Mouse (Mus musculus): Measurements from ENCODE around the gene Rnase10.
"Not testable (repeated sequence)": the region's sequence is repeated elsewhere in the genome, so short reads cannot be mapped to it uniquely, and the experiment has no call there.

Rnase10 gene

DNA sequence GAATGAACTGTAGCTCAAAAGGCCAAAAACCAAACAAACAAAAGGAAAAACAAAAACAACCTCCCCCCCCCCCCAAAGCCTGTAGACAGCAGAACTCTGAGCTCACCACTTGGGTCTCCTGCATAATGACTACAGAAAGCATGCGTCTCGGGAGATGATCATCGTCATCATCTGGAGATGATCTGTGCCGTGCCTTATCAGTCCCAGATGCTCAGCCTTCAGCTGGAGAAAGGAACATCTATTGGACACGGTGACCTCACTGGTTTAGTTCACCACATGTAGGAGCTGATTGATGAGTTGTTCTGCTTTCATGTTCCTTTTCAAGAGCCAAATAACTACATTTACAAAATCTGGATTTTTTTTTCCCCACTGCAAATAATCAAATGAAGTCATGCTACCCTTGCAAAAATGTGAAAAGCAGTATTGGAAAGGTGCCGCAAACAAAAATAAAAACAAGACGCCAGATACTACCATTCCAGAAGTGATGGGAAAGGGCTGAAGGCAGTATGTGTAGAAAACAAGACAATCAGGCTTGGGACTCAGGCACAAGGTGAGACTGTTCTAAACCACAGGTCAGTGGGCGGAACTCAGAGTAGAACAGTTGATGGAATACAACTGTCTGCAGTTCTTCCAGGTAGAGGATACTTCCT lies at the start of gene Rnase10:
Gene Rnase10 (plus strand): TSS at position 600 of the 650 bp plus-strand sequence.
- DNase-seq: no peak

DNA sequence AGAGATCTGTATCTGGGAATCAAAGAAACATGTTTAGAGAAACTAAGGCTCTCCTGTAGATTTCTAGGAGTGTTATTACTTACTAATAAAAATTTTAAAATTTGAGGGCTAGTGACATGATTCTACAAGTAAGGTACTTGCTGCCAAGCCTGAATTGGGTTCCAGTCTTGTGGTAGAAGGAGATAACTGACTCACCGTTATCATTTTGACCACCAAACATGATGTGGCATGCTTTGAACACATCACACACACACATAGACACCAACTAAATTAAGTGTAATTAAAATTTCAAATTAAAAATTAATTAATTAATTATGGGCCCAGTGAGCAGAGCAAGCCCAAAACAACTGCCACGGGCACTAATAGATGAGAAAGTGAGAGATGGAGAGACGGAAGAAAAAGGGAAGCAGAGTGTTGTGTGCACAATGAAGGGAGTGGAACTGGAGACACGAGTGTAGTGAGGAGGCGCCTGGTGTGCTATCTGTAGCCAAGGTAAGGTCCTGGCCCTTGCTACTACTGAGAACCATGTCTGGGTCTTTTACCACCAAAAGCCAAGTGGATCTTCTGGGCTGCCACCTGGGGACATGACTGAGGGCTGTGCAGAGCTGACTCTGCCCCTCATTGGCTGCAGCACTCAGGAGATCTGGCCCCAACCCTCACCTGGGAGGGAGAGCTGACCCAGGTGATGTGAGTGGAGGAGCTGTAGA lies 49.1 kb upstream of the Rnase10 start:
- DNase-seq: not testable (repeated sequence)

DNA sequence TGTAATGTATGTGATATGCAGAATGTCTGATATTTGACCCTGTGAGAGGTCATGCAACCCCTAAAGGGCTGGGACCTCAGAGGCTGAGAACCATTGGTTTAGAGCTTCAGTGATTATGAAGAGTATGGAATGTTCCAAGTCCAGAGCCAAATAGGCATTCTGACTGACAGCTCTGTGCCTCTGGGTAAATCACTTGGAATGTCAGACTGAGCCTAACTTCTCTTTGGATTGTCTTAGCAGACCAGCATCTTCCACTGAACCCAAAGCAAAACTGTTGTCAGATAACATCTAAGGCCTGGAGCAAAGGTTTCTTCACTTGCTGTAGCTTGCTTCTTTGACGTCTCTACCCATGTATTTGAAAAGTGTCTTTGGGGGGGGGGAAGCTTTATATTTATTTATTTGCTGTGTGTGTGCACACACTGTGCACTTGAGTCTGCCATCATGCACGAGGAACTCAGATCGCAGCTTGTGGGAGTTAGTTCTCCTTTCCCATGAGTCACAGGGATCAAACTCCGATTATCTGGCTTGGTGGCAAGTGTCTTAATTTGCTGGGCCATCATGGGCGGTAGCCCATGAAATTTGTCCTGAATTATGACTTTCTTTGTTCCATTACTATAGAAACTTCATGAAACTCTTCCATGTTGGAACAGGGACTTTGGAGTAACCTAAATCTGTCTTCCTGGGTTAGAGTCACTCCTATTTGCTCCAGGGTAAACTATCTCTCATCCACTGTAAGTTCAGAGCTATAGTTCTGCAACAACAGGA lies 39.2 kb upstream of the Rnase10 start:
- peak; percentile 72 for DNase-seq

DNA sequence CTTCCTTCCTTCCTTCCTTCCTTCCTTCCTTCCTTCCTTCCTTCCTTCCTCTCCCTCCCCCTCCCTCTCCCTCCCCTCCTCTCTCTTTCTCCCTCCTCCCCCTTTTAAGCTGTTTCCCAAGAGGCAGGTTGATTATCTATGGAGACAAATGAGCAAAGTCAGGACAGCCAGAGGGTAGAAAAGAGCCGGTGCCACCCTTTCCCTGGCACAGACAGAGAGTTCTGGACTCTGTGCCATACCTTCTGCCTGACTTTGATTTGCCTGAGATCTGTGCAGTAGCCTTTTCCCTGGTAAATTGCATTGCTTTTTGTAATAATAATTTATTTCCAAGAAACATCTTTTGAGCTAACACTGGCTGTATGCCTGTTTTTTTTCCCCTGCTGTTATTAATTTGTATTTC lies 38.5 kb upstream of the Rnase10 start:
- DNase-seq: peak; percentile 45

DNA sequence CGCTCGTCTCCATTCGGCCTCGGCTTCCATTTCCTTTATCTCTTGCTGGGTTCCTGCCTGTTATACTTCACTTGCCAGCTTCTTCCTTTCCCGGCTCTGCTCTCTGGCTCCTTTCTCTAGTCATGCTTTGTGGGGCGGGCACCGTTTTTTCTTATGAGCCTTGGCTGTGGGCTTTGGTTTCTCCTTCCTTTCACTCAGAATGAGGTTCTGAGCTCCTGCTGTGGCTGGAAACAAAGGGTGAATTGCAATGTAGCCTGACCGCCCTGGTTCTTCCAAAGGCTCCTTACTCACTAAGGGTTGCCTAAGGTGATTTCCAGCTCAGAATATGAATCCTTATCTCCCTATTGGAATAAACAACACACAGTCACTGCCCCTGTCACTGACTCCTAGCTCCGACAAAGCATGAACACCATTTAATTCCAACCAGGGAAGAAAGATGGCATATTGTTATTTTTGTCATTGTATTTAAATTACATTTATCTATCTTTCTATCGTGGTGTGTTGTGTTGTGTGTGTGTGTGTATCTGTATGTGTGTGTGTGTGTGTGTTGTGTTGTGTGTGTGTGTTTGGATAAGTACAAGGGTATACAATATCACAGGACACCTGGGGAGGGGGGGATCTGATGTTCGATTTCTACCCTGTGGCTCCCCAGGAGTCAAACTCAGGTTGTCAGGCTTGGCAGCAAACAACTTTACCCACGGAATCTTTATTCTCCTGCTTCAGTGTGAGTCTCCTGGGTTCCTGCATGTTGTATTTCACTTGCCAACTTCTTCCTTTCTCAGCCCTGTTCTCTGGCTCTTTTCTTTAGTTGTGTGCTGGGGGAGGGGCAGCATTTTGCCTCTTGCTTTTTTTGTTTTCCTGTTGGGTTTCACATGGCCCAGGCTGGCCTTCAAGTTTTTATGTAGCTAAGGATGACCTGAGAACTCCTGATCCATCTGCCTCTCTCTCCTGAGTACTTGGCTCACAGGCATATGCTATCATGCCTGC lies 37.7 kb upstream of the Rnase10 start:
- DNase-seq: peak; percentile 47

DNA sequence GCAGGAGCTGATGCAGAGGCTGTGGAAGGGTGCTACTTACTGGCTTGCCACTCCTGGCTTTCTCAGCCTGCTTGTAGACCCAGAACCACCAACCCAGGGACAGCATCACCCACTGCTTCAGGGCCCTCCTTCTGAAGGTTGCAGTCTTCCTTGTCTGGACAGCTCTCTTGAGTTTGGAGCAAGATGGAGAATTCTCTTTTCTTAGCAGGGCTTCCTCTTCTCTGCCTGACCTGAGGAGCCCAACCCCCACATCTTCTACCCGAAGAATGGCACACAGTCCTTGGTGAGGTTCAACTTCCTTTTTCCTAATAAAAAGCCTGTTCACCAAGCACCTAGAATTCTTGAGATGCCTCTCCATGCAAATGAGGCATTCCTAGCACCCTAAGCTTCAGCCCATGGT lies 36.7 kb upstream of the Rnase10 start:
- DNase-seq: no peak

DNA sequence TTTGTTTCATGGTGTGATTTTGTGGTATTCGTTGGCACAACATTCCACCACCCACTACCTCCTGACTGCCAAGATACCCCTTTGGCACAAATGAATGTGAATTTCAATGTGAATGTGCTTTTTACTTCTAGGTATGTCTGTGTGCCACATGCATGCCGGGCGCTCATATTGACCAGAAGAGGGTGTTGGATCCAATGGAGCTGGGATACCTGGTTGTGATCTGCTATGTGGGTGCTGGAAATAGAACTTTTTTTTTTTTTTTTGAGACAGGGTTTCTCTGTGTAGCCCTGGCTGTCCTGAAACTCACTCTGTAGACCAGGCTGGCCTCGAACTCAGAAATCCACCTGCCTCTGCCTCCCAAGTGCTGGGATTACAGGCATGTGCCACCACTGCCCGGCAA lies 34.5 kb upstream of the Rnase10 start:
- not testable (repeated sequence) for DNase-seq

DNA sequence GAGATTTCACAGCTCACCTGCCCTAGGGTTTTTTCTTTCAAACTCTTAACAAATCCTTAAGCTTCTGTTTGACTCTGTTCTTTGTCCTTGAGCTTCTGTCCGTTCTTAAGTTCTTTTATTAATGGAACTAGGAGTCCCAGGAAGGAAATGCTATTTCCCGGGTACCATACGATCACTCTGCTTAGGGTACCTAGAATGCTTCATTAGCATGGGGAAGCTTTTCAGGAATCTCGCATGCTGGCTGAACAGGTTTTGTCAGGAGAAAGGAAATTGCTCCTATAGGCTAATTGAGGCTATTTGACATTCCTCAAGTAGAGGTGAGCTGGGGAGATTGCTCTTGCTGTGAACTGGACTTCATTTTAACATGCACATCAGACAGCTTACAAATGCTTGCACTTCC lies 33.9 kb upstream of the Rnase10 start:
- DNase-seq: no peak

DNA sequence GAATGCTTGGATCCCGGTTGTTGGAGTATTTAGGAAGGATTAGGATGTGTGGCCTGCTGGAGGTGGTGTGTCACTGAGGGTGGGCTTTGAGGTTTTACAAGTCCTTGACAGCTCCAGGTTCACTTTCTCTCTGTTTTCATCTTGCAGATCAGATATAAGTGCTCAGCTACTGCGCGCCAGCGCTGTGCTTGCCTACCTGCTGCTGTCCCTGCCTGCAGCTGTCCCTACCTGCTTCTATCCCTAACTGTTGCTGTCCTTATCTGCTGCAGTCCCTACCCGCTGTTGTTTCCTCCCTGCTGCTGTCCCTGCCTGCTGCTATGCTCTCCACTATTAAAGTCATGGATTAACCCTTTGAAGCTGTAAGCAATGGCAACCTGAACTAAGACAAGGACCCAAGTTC lies 32.5 kb upstream of the Rnase10 start:
- DNase-seq: no peak

DNA sequence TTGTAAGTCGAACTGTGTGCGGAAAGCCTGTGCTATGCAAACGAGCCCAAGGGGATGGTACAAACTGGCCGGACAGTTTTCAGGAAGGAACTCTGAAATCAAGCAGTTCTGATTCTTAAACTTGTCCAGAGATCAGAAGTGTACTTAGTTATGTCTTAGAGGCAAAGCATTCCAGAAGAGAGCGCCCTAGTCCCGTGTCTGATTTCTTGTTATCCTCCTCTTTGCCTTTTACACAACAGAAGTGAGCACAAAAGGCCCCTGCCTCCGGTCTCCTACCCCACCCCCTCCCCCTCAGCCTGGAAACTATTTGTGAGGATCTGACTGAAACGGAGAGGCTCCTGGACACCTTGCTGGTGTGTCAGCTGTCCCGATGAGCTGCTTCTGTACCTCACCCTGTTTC lies 30.9 kb upstream of the Rnase10 start:
- DNase-seq: no peak

DNA sequence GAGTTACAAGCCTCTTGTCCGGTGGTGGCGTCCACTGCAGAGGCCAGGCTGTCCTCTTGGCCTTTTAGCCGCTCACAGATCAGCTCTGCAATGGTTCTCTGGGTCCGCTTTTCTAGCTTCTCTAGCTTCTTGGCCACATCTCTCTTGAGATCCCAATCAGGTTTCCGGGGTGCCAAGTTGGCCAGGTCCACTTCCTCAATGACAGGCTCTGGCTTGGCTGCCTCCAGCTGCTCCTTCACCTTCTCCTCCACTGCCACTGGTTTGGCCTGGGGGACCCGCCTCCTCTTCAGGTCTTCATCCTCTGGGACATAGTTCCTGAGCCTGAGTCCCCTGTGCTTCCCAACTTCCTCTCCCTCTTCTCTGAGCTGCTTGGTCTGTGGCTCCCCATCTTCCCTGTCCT lies 29.1 kb upstream of the Rnase10 start:
- DNase-seq: not testable (repeated sequence)

DNA sequence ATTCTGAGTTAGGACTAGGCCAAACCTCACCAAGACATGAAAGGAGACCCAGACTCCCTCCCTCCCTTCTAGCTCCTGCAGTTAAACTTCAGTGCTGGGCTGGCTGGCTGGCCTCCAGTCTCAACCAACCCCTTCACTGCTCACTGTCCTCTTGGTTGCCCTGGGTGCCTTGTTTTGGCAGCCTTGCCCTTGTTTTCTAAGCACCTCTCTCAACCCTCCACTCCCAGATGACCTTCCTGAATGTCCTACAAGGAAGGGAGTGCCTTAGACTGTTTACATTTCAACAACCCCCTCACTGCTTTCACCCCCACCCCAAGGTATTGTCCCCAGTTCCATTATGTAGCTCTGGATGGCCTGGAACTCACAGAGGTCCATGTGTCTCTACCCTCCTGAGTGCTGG lies 27.9 kb upstream of the Rnase10 start:
- no peak for DNase-seq

DNA sequence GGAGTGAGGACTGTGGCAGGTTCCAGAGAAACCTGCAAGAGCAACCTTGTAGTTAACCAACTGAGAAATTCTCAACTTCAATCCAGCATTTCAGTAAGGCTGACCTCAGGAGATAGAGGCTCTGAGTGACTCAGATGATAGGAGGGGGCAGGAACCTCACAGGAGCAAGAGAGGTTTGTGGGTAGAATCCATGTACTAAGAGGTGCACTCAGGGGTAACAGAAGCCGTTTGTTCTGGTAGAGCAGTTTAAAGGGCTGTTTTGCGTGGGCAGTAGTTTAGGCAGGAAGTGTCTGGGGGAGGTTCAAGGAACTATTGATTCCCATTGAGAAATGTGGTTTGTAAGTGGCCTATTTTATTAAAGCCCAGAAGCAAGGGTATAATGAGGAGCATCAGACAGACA lies 26.3 kb upstream of the Rnase10 start:
- no peak for DNase-seq

DNA sequence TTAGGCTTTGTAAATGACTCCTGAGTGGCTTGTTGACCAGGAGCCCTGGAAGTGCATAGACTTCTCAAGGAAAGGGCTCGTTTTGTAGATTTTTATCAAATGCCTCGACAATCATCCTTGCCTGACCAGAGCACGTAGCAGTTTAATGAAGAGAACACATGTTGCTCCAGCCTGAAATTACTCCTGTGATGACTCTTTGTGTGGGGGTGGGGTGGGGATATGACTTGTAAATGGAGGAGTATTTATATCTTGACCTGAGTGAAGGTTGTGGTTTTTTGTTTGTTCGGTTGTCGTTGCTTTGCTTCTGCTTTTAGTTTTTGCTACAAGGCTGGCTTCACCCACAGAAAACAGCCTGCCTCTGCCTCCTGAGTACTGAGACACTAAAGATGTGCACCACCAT lies 25.7 kb upstream of the Rnase10 start:
- no peak for DNase-seq

DNA sequence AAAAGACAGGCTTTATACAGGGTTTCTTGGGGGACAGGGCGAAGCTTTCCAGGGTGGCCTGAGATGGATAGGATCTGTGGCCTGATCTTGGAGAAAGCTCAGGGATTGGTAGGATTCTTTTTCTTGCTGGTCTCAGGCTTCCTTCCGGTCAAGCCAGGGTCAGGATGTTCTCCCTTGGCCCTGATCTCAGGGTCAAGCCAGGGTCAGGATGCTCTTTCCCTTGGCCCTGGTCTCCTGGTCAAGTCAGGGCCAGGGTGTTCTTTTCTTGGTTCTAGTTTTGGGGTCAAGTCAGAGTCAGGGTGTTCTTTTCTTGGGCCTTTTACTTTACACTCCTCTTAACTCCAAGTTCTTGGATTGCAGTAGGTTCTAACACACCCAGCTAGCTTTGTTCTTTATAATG lies 19.9 kb upstream of the Rnase10 start:
- DNase-seq: no peak

DNA sequence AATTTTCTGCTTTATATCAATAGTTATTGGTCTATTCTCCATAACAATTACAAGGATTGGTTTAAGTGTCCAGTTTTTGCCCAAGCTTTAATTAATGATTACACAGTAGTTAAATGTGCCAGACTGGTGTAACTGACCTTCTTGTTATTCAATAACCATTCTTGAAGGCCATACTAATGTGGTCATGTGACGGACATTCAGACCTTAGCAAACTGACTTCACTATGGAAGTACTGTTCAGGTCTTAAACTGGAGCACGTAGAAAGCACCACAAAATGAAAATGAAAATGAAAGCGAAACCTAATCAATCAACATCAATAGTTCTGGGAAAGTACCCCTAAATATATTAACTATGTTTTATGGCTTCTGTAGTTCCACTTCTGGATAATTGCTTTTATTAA lies 16.5 kb upstream of the Rnase10 start:
- DNase-seq: no peak

DNA sequence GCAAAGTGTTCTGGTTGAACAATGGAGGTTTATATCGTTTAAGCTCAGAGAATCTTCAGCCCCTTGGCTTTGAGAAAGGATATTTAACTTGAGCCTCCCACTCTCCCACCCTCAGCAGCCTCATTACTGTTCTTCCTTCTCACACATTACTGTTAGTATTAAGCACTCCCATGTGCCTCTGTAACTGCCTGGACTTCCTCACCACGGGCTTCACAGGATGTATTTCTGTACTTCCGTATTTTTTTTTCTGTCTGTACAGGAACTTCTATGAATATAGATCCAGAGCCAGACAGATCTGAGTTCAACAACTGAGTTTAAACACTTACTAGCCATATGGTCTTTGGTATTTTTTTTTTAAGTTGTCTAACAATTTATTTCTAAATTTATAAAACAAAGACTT lies 10.5 kb upstream of the Rnase10 start:
- no peak for DNase-seq

DNA sequence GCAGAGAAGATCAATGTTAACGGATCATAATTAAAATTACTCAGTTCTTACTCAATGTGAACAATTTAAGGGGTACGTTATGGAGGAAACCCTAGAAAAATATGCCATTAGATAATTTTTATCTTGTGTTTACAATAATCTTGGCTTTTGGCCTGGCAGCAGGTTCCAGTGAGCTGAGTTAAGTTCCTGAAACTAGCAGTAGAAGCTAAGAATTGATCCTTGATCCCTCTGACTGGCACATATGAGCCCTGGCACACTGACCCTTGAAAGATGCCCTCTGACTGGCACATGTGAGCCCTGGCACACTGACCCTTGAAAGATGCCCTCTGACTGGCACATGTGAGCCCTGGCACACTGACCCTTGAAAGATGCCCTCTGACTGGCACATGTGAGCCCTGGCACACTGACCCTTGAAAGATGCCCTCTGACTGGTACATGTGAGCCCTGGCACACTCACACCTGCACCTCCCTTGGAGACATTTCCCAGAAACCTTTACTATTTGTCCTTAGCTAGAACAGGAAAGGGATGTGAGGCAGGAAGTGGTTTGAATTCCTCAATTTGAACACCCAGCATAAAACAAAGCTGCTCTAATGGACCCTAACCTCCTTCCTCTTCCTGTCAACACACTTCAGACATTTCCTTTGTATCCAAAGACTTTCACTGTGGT lies 9.4 kb upstream of the Rnase10 start:
- no peak for DNase-seq

DNA sequence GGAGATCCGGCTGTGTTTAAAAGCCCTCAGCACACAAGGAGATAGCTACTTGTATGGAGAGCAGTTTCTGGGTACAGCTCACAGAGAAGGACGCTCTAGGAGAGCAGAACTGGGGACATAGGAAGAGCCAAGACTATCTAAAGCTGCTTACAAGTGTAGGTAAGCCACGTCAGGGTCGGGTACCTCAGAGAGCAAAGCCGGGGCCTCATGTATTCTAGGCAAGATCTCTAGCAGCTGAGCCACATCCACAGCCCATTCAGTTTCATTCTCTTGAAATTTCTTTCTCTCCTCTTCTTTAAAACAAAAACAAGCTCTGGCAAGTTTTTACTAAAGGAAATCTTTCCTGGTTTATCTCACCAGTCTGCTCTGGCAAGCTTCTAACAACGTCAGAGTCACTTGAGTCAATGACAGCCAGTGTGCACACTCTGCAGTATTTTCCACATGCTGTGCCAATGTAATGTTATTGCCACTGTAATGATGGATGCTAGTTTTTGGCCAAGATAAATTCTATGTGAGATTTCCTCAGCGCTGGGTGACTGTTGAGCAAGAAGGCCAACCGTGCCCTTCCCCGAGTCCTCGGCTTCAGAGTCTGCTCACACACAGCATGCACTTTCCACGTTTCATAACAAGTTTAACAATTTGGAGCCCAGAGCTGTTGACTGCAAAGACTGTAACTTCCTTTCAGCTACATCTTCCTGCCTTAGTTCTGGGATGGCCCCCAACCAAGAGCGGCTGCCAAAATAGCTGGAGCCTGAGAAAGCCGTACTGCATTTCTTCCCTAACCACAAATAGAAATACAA lies 563 bp downstream of the Rnase10 start:
- no peak for DNase-seq

DNA sequence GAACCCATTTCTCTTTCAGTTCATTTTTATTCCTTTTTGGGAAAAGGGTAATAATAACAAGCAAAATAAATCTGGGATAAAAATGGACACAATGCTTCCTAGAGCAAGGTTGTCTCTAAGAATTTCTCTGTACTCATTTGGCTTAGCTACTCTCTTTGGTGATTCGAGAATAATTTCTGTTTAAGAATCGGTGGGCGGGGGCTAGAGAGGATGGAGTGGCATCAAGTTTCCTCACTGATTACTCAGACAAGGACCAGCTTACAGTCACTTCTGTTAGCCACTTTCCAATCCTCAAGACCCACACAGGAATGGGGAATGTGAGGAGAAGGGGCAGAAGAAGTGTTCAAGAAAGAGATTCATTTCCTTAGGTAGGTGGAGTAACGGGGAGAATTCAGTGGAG lies 1.2 kb downstream of the Rnase10 start:
- no peak for DNase-seq

DNA sequence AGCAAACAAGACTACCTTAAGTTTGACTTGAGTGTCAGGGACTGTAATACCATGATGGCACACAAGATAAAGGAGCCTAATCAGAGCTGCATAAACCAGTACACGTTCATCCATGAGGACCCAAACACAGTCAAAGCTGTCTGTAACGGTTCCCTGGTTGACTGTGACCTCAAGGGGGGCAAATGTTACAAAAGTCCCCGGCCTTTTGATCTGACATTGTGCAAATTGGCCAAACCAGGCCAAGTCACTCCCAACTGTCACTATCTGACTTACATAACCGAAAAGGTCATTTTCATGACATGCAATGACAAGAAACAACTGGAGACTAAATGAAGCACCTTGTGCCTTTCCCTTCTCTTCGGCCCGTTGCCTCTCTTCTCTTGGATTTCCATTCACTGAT lies 2.0 kb downstream of the Rnase10 start:
- no peak for DNase-seq
